Mouse (Mus musculus): ENCODE data around the gene Herpud2. TPM values are rescaled to one million over a fixed set of nuclear protein-coding genes. Genes with fewer than 3 reads are reported as not detected.

The Herpud2 gene
- polyA plus RNA-seq, 1 experiment, result 39.7 TPM

GRCm38 (mm10) chr9:25058726-25059125 is 92.9 kb downstream of the Herpud2 start:
- Histone ChIP-seq H3K27ac (ENCODE audit: insufficient read depth, low read length) (no peak overlapping the region), H3K4me3 (replicated peaks; ENCODE audit: insufficient read depth, low read depth, low read length) (no peak overlapping the region), H3K4me1 (ENCODE audit: control insufficient read depth, insufficient read depth, low read length) (no peaks in the 10 kb centered on the region), H3K27me3 (ENCODE audit: control insufficient read depth, insufficient read depth, low read length) (no peaks in the 10 kb centered on the region)
- 81% methylated on average over 2 of the region's 3 CpGs for WGBS
- TF ChIP-seq CTCF (IDR thresholded peaks at IDR 0.05; ENCODE audit: borderline replicate concordance, insufficient read depth, low read depth, low read length), result no peak
- TF ChIP-seq POLR2A (IDR thresholded peaks at IDR 0.05; ENCODE audit: borderline replicate concordance, insufficient read depth, low read length), result no peak
- no peak for DNase-seq

Other genes with a start within 250 kb of the Herpud2 start
- gene Gm10181, start 62.4 kb downstream of the Herpud2 start, polyA plus RNA-seq (2012; rRNA removed), result not detected in 2 replicates
- 225 and 240 TPM in 2 replicates for gene Sept7, start 100.6 kb upstream of the Herpud2 start, polyA plus RNA-seq (2012; rRNA removed)

All from cerebellum, adult 2 months (tissue).